Mouse (Mus musculus): ENCODE data around the gene Angptl7.

Angptl7 gene

GRCm38 (mm10) chr4:148495874-148496689, 4.2 kb downstream of the Angptl7 start:
- DNase-seq (ENCODE audit: low spot score in 2 of 2) = no peak

GRCm38 (mm10) chr4:148495160-148495559, 5.1 kb downstream of the Angptl7 start:
- no peak for DNase-seq (ENCODE audit: low spot score in 2 of 2)

GRCm38 (mm10) chr4:148491448-148491847, 8.8 kb downstream of the Angptl7 start:
- no peak for DNase-seq (ENCODE audit: low spot score in 2 of 2)

GRCm38 (mm10) chr4:148490502-148490901, 9.8 kb downstream of the Angptl7 start:
- DNase-seq (ENCODE audit: low spot score in 2 of 2) = no peak

GRCm38 (mm10) chr4:148487841-148488240, 12.4 kb downstream of the Angptl7 start:
- DNase-seq (ENCODE audit: low spot score in 2 of 2) = no peak

- no peak for DNase-seq (ENCODE audit: low spot score in 2 of 2)
These were observed 15.7 kb downstream of the Angptl7 start for GRCm38 (mm10) chr4:148484511-148484910.

- DNase-seq (ENCODE audit: low spot score in 2 of 2) = no peak
These were observed 18.6 kb downstream of the Angptl7 start for GRCm38 (mm10) chr4:148481557-148482168.

GRCm38 (mm10) chr4:148480245-148480644, 20.0 kb downstream of the Angptl7 start:
- DNase-seq (ENCODE audit: low spot score in 2 of 2) = no peak

GRCm38 (mm10) chr4:148473496-148473895, 26.8 kb downstream of the Angptl7 start:
- DNase-seq (ENCODE audit: low spot score in 2 of 2) = no peak

- DNase-seq (ENCODE audit: low spot score in 2 of 2) = no peak
These were observed 27.7 kb downstream of the Angptl7 start for GRCm38 (mm10) chr4:148472436-148473174.

- no peak for DNase-seq (ENCODE audit: low spot score in 2 of 2)
These were observed 28.9 kb downstream of the Angptl7 start for GRCm38 (mm10) chr4:148471363-148471806.

- DNase-seq (ENCODE audit: low spot score in 2 of 2) = no peak
These were observed 30.6 kb downstream of the Angptl7 start for GRCm38 (mm10) chr4:148469487-148470252.

- DNase-seq (ENCODE audit: low spot score in 2 of 2) = no peak
These were observed 31.9 kb downstream of the Angptl7 start for GRCm38 (mm10) chr4:148468396-148468795.

- DNase-seq (ENCODE audit: low spot score in 2 of 2) = no peak
These were observed 33.7 kb downstream of the Angptl7 start for GRCm38 (mm10) chr4:148466511-148467079.

GRCm38 (mm10) chr4:148464869-148465268, 35.4 kb downstream of the Angptl7 start:
- no peak for DNase-seq (ENCODE audit: low spot score in 2 of 2)

GRCm38 (mm10) chr4:148464301-148464700, 36.0 kb downstream of the Angptl7 start:
- DNase-seq (ENCODE audit: low spot score in 2 of 2) = no peak

GRCm38 (mm10) chr4:148463208-148463960, 36.9 kb downstream of the Angptl7 start:
- DNase-seq (ENCODE audit: low spot score in 2 of 2) = no peak

GRCm38 (mm10) chr4:148462717-148463116, 37.5 kb downstream of the Angptl7 start:
- DNase-seq (ENCODE audit: low spot score in 2 of 2) = no peak

GRCm38 (mm10) chr4:148461772-148462171, 38.5 kb downstream of the Angptl7 start:
- no peak for DNase-seq (ENCODE audit: low spot score in 2 of 2)

GRCm38 (mm10) chr4:148460656-148461284, 39.5 kb downstream of the Angptl7 start:
- DNase-seq (ENCODE audit: low spot score in 2 of 2) = no peak
